Mouse (Mus musculus) spleen, postnatal 10 days (tissue): ENCODE measurements at regions not wholly inside any gene's neighbourhood (a gene's known extent, or its start where the extent isn't known, plus 50 kb on each side); places are given as distances from the start of the nearest gene placed in this dataset.

ENCODE experiments used
- DNase-seq, 2 experiments: peaks; one replicate each; pipeline ENCODE4 v3.0.0; 2021 to 2022; ENCODE audit warnings: low spot score in 2 of 2

DNA sequence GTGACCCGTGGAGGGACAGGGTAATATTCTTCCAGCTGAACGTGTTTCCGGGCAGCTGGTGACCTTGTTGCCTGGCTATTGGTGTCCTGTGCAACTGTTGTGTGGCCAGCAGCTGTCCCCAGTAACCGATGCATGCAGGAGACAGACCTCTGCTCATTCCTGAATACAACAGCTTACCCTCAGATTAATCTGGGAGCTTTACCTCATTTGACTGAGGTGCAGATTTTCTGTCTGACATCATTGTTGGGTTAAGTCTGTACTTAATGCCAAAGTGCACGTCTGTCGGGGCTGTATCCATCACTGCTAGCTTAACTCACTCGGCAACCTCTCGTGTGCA lies 119.6 kb upstream of the Mpp6 start:
- no peak for DNase-seq

DNA sequence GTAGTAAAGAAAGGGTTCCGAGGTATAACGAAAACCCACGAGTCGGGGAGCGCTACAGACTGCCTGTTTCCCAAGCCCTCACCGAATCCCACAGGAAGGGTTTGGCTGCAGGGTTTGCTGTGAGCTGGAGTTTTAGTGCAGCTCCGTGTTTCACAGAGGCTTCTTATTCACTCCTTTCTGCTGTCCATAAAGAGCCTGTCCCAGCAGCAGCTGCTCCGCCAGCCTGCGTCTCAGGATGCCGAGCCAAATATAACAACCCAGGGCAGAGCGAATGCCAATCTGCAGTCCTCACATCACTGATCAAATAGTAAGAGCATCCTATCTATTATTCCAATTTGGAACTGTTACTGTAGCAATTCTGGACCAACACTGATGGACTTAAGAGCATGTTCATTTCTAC lies 110.7 kb upstream of the Mpp6 start:
- no peak for DNase-seq

DNA sequence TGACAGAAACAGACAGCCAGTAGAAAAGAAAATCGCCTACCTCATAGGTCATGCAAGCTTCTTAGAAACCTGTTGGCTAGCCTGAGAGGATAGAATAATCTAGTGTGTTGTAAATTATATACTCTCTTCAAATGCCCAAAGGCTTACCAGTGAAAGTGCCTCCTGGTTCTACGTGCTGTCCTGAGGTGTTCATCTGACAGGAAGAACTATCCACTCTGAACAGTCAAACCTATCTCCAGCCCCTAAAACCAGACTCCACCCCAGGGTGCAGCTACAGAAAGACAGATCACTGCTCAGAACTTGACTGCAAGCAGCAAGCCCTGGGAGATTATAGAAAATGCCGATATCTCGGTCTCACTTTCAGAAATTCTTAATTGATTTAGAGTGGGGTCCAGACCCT lies 102.0 kb upstream of the Mpp6 start:
- DNase-seq, result no peak

DNA sequence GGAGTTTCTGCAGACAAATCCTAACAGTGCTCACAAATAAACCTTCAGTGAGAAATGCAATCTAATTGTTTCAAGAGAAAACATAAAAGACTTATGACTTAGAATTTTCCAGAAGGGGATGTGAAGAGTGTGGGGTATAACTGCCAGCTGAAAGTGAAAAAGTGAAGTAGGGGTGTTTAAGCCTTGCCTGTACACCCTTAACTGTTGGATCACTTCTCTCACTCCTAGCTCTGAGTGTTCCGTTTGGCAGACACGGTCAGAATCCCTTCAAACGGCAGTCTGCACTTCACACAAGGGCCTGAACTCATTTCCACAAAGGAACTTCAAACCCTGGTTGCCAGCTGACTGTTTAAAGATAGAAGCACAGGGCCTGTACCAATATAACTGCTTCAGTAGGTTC lies 101.2 kb upstream of the Mpp6 start:
- DNase-seq, result no peak

DNA sequence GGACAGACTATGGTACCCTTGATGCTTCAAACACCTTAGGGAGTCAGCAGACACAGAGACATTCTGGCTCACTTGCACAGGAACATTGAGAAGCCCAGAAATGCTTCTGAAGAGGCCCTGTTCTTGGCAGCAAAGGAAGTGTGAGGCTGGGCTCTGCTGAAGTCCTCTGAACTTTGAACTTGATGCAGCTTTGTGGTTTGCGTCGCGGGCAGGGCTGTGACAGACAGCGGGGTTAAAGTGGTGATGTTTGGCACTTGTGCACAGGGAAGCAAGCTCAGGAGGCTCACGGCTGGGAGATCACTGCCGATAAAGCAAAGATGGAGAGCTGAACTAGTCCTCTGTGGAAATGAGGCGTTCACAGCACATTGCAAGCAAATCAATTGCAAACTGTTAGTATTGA lies 100.7 kb upstream of the Mpp6 start:
- DNase-seq, result peak in 1 of 2 experiments; percentile 25

DNA sequence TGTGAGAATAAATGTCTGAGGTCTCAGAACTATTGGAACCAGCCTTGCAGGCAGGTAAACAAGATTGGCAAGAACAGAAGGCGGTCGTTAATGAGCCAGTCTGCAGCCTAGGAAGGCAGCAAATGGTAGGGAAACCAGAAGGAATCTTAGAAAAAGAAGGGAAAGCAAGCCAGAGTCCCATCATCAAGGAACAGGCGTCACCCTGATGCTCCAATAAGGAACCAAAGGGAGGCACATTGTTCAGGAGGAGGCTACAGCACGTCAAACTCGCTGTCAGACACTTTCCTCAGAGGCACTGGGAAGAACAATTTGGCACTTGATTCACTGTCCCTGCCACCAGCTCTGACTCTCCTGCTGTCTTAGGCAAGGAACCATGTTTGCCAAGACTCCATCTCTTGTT lies 100.2 kb upstream of the Mpp6 start:
- DNase-seq, result no peak

DNA sequence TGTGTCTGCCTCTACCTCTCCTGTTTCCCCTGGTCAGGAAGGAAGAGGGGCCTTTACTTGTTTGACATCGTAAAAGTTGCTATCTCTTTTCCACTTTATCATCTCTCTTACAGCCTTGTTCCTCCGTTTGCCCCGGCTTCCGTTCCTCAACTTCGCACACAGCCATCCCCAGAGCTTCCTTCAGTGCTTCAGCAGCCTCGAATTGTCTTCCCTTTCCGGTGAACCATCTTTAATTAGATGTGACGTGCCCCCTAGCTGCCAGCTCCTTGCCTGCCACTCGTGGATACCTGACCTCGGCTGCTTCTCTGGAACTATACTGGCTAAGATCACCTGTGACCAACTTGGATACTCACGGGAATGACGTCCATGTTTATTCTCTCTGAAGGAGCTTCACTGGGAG lies 99.0 kb upstream of the Mpp6 start:
- no peak for DNase-seq

DNA sequence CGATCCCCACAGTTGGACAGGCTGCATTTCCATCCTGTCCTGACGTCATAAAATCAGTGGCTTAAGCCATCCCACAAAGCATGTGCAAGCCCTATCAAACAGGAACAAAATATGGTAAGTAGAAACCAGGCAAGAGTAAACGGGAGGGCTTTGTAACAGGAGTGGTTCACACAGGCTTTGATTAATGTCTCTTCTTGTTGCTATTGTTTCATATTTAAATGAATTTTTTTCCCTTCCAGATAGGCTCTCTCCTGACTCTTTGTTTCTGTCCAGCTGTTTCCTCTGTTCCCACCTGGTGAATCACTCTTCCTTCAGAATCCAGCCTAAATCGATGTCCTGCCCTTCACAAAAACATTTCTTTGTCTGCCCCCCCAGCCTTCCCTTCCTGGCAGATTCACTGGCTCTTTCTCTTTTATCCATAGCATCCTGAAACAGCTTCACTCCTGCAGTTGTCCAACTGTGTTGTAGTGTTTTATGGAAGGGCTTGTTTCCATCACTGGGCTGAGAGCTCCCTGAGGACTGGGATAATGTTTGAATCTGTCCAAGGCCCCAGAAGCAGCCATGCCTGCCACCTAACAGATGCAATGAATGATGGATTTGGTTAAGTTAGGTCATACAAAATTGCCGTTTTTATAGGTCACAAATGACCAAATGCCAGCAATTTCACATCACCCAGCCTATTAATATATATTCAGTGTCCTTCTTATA lies 98.1 kb upstream of the Mpp6 start:
- DNase-seq, result no peak

DNA sequence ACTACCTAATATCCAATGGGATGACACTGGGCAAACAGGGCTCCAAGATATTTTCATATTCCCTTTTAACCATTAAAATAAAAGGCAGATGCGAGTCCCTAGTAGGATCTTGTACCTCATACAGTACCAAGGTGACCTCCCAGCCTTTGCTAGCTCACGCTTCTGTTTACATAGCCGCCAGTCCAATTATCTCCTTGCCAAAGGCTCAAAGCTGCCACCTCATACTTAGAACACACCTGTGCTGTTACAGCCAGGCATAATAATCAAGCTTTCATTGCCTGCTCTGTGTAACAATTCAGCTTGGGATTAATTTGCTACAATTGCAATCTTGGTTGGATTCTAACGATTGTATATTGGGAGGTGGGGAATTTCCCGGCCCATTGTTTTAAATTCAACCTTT lies 97.0 kb upstream of the Mpp6 start:
- no peak for DNase-seq

DNA sequence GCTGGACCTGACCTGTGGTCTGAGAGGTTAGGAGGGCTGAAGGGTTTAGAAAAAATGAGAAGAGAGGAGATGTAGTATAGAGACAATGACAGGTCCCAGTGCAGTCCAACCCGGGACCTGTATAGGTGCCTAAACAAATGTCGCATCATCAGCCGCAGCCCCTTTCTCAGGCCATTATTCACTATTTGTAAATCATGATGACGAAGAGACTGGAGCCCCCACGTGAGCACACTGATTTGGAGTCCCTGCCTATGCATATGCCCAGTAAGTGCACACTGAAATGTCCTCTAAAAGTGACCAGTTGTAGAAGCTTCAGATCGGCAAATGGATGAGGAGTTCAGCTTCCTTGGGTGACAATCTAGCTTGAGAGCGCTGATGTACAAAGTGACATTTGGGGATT lies 96.2 kb upstream of the Mpp6 start:
- DNase-seq, result no peak

DNA sequence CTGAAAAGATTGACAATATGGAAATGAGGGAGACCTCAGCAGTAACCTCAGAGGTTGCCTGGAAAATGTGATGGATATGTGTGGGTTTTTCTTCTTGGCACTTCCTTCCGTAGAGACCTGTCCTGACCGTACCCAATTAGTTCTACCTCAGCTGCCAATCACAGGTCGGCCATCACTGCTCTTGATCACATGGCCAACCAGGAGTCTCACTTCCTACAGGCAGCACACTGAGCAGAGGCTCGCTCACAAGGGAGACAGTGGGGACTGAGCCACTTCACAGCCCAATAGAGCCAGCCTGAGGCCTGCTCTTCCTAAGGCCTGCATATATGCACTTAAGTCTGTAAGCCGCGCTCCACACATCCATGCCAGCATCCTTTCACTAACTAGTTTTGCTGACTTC lies 82.1 kb upstream of the Mpp6 start:
- DNase-seq, result no peak

DNA sequence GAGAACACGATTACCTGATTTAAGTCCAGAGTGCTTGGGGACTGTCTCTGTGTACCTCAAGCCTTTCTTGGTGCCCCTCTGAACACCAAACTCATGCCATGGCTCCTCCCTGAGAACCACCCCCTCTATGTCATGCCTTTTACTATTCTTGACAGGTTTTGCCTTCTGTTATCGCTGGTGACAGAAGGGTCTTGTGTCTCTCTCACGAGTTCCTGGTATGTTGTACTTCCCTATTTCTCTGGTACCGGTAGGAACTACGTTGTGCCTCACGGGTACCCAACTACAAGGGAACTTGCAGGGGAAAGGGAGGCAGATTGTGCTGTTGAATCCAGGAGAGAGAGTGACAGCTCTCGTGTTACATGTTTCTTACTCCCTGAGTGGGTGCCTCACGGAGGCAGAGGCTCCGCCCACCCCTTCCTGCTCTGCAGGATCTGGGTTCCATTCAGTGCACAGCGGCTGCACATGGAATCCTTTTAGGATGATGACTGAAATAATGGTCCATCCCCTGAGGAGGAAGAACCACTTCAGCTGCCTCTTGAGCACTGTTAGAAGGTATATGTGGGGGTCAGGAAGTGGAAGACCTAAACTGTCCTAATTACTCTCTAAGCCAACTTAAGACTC lies 80.0 kb upstream of the Mpp6 start:
- no peak for DNase-seq

DNA sequence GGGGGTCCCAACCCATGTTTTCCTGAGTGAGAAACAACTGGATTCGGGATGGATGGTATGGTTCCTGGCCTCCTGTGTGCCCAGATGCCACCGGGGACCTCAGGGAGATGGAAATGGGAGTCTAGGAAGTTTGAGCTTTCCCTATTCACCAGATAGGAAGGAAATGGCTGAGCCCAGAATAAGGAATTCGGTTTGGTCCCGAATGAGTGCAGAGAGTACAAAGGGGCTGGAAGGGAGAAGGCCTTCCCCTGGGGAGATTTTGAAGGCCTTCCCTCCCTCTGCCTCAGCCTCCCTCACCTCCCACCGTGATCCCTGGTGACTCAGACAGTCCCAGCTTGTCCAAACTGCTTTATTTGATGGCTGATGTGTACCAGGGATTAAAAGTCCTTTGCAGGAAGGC lies 78.7 kb upstream of the Mpp6 start:
- DNase-seq, result no peak

DNA sequence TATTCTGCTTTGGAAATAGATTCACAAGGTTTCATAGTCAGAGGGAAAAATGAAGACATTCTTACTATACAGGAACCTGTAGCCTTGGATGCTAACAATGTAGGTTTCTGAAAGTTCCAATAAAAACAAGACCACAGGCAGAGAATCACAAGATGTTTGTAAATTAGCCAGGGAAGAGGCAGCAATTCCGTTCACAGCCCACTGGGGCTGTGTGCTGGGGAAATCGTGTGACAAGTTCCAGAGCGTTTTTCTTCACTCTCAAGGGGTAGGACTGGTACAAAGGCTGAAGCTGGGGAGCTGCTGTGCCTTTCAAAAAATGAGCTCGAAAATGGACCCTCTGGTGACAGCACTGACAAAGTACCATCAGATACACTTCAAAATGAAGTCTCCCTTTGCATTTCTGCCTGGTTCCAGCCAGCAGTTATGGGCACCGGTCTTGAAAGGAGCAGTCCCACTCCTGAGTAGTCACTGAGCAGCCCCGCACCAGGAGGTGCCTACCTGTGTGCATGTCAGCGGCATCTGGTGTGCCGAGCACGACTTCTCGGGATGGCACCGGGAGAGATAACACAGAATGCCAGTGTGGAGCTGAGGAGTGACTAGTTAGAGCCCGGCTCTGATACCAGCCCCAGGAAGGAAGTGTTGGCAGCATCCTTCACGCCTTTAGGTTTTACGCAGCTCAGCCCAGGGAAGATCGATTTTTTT lies 77.0 kb upstream of the Mpp6 start:
- DNase-seq, result no peak

DNA sequence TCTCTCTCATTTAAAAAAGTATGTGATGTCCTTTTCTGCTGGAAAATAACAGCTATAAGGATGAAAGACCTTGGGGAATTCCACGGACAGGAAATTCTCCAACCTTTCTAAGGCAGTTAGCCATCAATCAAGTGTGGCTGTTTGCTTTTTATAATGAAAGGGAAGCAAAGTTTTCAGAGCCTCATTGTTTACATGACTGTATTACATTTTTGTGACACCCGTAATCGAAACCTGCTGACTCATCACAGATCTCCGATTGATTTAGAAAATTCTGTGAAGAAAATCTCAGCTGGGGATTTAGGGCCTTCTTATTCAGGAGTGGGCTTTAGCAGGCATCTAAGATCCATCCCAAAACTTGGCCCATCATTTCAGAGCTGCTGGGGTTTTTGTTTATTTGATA lies 72.4 kb upstream of the Mpp6 start:
- DNase-seq, result no peak

DNA sequence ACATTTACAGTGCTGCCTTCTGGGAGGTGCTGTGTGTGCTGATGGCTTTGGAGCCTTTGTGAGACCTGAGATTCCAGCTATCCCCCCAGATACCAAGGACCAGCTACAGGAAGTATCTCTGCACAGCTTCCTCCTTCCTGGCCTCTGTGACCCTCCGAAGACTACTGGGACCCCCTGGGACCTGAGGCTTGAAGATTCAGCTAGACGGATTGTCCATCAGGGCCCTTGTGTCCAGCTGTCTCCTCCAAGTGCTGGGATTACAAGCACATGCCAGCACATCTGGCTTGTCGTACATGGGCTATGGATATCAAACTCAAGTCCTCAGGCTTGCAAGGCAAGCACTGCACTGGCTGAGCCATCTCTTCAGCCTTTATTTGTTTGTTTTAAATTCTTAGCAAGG lies 71.7 kb upstream of the Mpp6 start:
- DNase-seq, result no peak

DNA sequence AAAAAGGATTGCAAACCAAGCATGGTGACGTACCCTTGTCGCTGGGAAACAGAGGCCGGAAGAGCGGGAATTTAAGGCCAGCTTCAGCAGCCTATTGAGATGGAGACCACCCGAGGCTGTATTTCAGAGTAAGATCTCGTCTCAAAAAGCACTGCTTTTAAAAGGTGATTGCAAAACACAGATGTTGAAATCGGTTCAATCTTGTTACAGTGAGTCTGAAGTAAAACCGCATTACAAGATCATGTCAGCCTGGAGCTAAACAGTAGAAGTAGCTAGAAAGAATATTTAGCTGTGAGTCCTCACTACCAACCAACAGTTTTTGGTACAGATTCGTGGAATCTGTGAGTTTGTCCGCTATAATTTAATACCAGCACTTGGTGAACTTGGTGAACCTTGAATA lies 69.0 kb upstream of the Mpp6 start:
- no peak for DNase-seq

DNA sequence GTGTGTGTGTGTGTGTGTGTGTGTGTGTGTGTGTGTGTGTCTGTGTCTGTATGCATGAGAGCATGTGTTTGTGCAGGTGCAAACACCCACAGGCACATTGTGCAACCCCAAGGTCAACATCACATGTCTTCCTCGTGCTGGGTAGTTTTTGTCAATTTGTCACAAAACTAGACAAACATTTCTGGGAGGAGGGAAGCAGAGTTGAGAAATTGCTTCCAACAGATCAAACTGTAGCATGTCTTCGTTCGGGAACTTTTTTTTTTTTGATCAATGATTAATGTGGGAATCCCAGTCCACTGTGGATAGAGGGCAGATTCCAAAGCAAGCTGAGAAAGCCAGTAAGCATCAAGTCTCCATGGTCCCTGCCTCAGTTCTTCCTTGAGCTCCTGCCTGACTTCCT lies 67.9 kb upstream of the Mpp6 start:
- no peak for DNase-seq

DNA sequence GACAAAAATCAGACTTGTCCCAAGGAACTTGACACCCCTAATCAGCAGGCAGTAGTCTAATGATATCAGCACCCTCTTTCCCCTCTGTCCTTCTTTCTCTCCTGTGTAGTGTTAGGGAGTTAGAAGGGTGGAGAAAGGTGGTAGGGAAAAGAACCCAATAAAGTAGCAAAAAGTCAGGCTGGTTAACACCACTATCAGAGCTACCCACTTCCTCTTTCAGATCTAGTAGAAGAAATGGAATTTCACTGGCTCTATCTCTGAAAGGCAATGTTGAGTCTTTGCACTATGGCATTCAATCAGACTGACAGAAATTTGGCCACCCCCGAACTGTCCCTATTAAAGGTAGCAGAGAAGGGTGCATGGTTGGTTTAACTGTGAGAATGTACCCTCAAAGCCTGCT lies 65.9 kb upstream of the Mpp6 start:
- DNase-seq, result no peak

DNA sequence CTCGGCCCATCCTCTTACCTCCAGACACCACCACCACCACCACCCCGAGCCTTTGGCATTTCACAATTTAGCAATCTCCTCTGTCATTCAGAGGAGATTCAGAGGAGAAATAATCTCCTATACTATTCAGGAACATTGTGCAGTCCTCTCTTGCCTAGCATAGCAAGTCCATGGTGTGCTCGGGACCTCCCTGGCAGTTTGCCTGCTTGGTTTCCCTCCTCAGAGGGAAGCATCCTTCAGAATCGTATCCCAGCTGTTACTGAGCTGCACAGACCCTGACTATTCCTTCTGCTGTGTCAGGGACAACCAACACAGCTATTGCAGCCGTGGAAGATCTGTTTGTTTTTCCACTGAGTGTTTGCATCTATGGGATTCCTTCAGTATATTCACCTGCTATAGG lies 63.3 kb upstream of the Mpp6 start:
- DNase-seq, result no peak

DNA sequence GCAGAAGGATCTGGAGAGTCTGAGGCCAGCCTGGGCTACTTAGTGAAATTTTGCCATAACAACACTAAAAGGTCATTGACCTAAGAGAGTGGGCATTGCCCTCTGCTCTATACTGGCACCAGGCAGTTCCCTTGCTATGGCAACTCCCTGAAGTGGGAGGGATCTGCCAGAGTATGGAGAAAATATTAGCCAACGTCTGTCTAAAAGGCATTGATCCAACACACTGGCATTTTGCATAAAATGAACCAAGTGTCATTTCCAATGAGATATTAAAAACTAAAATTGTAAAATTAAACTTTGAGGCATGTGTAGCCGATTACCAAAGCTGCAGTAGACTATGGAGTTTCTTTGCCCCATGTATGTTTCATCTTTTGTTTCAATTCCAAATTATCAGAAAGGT lies 57.6 kb upstream of the Mpp6 start:
- no peak for DNase-seq

DNA sequence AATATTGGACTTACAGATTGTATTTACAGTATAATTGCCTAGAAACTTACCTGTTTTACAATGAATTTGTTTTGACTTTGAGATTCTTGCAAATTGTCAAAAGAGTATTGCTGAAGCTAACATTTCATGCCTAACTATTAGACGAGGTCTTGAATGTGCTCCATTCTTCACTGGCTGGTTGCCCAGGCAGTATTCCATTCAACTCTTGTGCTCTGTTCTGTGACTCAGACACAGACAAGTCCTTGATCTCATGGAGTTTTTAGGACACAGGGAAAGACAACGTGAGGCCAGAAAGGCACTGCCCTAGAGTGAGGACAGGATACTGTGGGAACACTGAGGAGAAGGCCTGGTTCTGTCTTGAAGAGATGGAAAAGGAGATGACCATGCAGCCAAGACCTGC lies 57.0 kb upstream of the Mpp6 start:
- DNase-seq, result no peak

DNA sequence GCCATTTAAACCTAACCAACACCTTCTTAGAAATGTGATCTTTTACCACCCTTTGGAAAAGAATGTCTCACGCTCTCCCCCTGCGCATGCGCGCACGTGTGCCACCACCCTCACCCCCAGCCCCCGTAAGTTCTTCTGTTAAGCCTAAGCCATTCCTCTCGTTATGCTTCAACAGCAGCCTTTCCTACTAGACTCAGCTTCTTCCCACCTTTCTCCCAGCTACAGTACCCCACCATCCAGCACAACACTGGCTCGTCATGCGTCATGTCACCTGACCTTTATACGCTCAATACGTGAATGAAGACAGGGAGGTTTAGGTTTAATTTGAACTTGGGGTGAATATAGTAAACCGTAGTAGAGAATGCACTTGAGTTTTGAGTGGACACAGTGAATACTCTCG lies 55.8 kb upstream of the Mpp6 start:
- DNase-seq, result no peak

DNA sequence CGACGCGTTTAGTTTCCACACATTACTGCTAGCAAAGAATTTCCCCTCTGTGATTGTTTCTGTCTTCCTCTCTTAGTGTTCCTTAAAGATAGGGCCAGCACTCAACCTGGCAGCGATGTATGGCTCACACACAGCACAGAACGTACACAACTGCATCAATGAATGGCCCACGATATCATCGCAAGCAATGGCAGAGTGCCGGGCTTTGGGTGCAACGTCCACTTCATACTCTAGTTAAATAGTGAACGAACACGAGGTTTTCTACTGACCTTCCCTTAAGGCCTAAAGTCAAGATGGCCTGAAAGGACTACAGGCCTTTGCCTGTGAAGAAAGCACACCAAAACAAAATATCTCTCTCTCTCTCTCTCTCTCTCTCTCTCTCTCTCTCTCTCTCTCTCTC lies 51.4 kb upstream of the Mpp6 start:
- DNase-seq, result no peak
